8 mouse cellular contexts compared by ENCODE assay signal in the genomic region with DNA sequence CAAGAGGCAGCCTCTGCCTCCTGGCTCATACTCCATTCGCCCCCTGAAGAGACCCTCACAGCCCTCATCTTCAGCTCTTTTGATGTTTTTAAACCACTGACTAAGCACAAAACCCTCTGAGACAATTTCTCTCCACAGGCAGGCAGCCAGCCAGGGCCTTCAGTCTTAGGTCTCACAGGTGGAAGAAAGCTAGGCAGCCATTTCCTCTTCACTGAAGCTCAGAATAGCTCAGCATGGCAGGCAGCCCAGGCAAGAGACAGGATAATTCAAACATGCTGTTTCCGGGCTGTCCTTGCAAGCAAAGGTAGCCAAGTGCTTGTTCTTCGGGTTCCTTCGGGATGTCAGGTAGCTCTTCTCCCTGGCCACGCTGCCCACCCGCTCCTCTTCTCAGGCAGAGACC. TPM values are rescaled to one million over a fixed set of nuclear protein-coding genes. Genes with fewer than 3 reads are reported as not detected.
DNase-seq lines count a peak whose midpoint lies in the region; ATAC-seq lines count a peak whose summit lies in the region.

No protein-coding gene starts in this region.

- H3K4me3 ChIP-seq in heart, embryonic 11.5 days (ENCODE audit: low read depth, low read length): no peak overlapping the region
- no peak overlapping the region for H3K4me3 ChIP-seq in heart, embryonic 12.5 days

- DNase-seq in heart, adult 11 months: peak; percentile 97
- peak; percentile 91 for DNase-seq in cerebellum, adult 11-12 months
- peak; percentile 57 to 69 for DNase-seq in kidney, postnatal 4 days
- peak; percentile 60 for DNase-seq in right cerebral cortex, postnatal 14 days
- DNase-seq in thymus, postnatal 25 days: no peak
- DNase-seq in frontal cortex, postnatal 10 days (ENCODE audit: low spot score in 2 of 2): no peak

- H3K9ac ChIP-seq in heart, embryonic 11.5 days (ENCODE audit: low read depth, low read length): no peak overlapping the region
- H3K9ac ChIP-seq in heart, embryonic 12.5 days: no peak overlapping the region

- H3K27me3 ChIP-seq in heart, embryonic 11.5 days (ENCODE audit: control insufficient read depth, insufficient read depth, low read length): no peaks in the 10 kb centered on the region
- H3K27me3 ChIP-seq in heart, embryonic 12.5 days (replicated peaks): no peaks in the 10 kb centered on the region

- ATAC-seq in heart, embryonic 11.5 days (replicated peaks; ENCODE audit: insufficient number of reproducible peaks, low FRiP score, low TSS enrichment): no peak
- no peak for ATAC-seq in heart, embryonic 12.5 days (ENCODE audit: insufficient number of reproducible peaks, low FRiP score)

- H3K36me3 ChIP-seq in heart, embryonic 11.5 days (ENCODE audit: control insufficient read depth, insufficient read depth, low read length): no peaks in the 10 kb centered on the region; the same call in 1 of the 2 replicates
- peaks cover 12% of the 10 kb centered on the region for H3K36me3 ChIP-seq in heart, embryonic 12.5 days

- no peaks in the 10 kb centered on the region for H3K9me3 ChIP-seq in heart, embryonic 11.5 days (replicated peaks; ENCODE audit: control insufficient read depth, low read length)
- H3K9me3 ChIP-seq in heart, embryonic 12.5 days (replicated peaks): no peaks in the 10 kb centered on the region

- whole genome bisulfite sequencing in heart, embryonic 11.5 days (ENCODE audit: insufficient replicate concordance): 89% methylated on average over 6 of the region's 6 CpGs
- 86% methylated on average over 6 of the region's 6 CpGs for WGBS in heart, embryonic 12.5 days

- H3K27ac ChIP-seq in heart, embryonic 11.5 days (ENCODE audit: low read depth, low read length): no peak overlapping the region
- H3K27ac ChIP-seq in heart, embryonic 12.5 days (ENCODE audit: poor library complexity, severe bottlenecking): peak overlapping the region; percentile 42

- peaks cover 10% of the 10 kb centered on the region for H3K4me1 ChIP-seq in heart, embryonic 11.5 days (ENCODE audit: control insufficient read depth, insufficient read depth, low read length)
- peaks cover 54% of the 10 kb centered on the region for H3K4me1 ChIP-seq in heart, embryonic 12.5 days (replicated peaks)

- H3K4me2 ChIP-seq in heart, embryonic 11.5 days: no peak overlapping the region
- no peak overlapping the region for H3K4me2 ChIP-seq in heart, embryonic 12.5 days

RNA-seq across cellular contexts. Expression of a gene that starts 50.0 kb away (rescaled TPM):
- polyA plus RNA-seq in heart, embryonic 11.5 days (2014; fragmentation: Nextera tagmentation; extraction: Ambion mirVana): 9.2 and 9.5 TPM in 2 replicates
- polyA plus RNA-seq in heart, embryonic 12.5 days (2016; fragmentation: Nextera tagmentation; extraction: Ambion mirVana): 12.9 and 14.3 TPM in 2 replicates

RNA-seq across cellular contexts. Expression of a gene that starts 52.9 kb away (rescaled TPM):
- 21.6 and 22.7 TPM in 2 replicates for polyA plus RNA-seq in heart, embryonic 11.5 days (2014; fragmentation: Nextera tagmentation; extraction: Ambion mirVana)
- 23.8 and 24.1 TPM in 2 replicates for polyA plus RNA-seq in heart, embryonic 12.5 days (2016; fragmentation: Nextera tagmentation; extraction: Ambion mirVana)

Comparison
In these comparisons a context has a peak if more than half of its experiments do, and no peak if none do; other contexts are left out.
1. DNase-seq: peak in heart, adult 11 months (single experiment), cerebellum, adult 11-12 months (single experiment), kidney, postnatal 4 days (2 of 2) and right cerebral cortex, postnatal 14 days (single experiment); none in thymus, postnatal 25 days (single experiment) and frontal cortex, postnatal 10 days (0 of 2).